Mouse (Mus musculus) liver, embryonic 12.5 days (tissue): Measurements from ENCODE around the gene Pax7. TPM values are rescaled to one million over a fixed set of nuclear protein-coding genes. Genes with fewer than 3 reads are reported as not detected.
A peak's percentile ranks its signal among the peaks of the same experiment; 100 is the strongest.

ENCODE experiments used
- ATAC-seq: fragments of 200-750 bp; cut with Nextera tagmentation; 2 replicates; pipeline ENCODE4 v1.8.0; 2017; ENCODE audit warnings: moderate number of reproducible peaks, mild to moderate bottlenecking, moderate library complexity
- H3K27ac ChIP-seq: fragments of 300-500 bp; sonication (generic); 2 replicates; pipeline ENCODE4 v1.5.1; 2016; ENCODE audit warnings: mild to moderate bottlenecking
- H3K27me3 ChIP-seq: fragments of 300-500 bp; sonication (generic); replicated peaks from 2 replicates; pipeline ENCODE4 v1.6.1; 2016; ENCODE audit warnings: mild to moderate bottlenecking, moderate library complexity
- H3K36me3 ChIP-seq: fragments of 300-500 bp; sonication (generic); 2 replicates; pipeline ENCODE4 v1.6.1; 2016; ENCODE audit warnings: mild to moderate bottlenecking, moderate library complexity
- H3K4me1 ChIP-seq: fragments of 300-500 bp; sonication (generic); 2 replicates; pipeline ENCODE4 v1.6.1; 2016
- H3K4me2 ChIP-seq: fragments of 300-500 bp; sonication (generic); 2 replicates; pipeline ENCODE4 v1.6.1; 2016; ENCODE audit warnings: mild to moderate bottlenecking, moderate library complexity
- H3K4me3 ChIP-seq: fragments of 300-500 bp; sonication (generic); 2 replicates; pipeline ENCODE4 v1.5.1; 2016; ENCODE audit warnings: mild to moderate bottlenecking, moderate library complexity
- H3K9ac ChIP-seq: fragments of 300-500 bp; sonication (generic); 2 replicates; pipeline ENCODE4 v1.6.1; 2016; ENCODE audit warnings: mild to moderate bottlenecking, moderate library complexity
- H3K9me3 ChIP-seq: fragments of 300-500 bp; sonication (generic); replicated peaks from 2 replicates; pipeline ENCODE4 v1.6.1; 2016; ENCODE audit warnings: mild to moderate bottlenecking, moderate library complexity
- WGBS: fragments of 180-500 bp; shearing (Covaris S2); methylation state at CpG from one replicate; pipeline ENCODE4 v1.1.7; 2016; ENCODE audit not compliant: insufficient replicate concordance; 5-methylcytosine and 5-hydroxymethylcytosine counted together
- polyA plus RNA-seq: library from polyadenylated mRNA; unstranded; fragments of >200 nt; fragmentation: Nextera tagmentation; extraction: Ambion mirVana; gene quantifications from 2 replicates; pipeline ENCODE4 v1.2.1, GENCODE M21; 2016

Gene Pax7
- polyA plus RNA-seq, 1 experiment from 2014 or later = not detected

DNA sequence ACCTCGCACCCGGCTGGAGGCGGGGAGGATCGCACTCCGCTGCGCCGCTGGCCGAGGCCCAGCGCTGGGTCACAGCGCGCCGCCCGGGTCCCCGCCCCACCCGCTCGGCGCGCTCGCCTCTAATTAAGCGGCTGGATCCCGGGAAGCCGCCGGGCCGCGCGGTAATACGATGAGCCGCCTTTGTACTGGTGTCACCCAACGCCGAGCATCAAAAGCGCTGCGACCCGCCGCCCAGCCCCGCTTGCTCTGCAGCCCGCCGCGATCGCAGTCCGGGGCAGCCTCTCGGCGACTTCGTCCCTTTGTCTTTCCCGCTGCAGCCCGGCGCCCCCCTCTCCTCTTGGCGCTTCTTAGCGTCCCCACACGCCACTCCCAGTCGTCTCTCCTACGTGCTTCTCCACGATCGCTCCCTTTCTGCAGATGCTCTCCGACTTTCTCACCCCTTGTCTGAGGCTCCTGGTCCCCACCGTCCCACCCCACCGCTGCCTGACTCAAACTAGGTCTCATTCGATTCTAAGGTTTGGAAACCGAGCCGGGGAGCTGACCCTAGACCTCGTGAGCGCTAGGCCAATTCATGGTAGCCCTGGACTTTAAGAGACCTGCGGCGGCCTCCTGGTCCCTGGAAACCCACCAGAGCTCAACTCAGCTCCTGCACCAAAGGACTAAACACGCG is 11.7 kb downstream of the Pax7 start:
- no peak overlapping the region for H3K9ac ChIP-seq
- WGBS = 1% methylated on average over 65 of the region's 65 CpGs
- H3K9me3 ChIP-seq = no peaks in the 10 kb centered on the region
- H3K27me3 ChIP-seq = peaks cover 100% of the 10 kb centered on the region
- no peak overlapping the region for H3K27ac ChIP-seq
- 0 out of 2 replicates have a peak overlapping the region, but pooled peaks have one; percentile 8 for H3K4me2 ChIP-seq
- no peak for ATAC-seq
- no peak overlapping the region for H3K4me3 ChIP-seq
- H3K36me3 ChIP-seq = no peaks in the 10 kb centered on the region
- no peaks in the 10 kb centered on the region for H3K4me1 ChIP-seq

DNA sequence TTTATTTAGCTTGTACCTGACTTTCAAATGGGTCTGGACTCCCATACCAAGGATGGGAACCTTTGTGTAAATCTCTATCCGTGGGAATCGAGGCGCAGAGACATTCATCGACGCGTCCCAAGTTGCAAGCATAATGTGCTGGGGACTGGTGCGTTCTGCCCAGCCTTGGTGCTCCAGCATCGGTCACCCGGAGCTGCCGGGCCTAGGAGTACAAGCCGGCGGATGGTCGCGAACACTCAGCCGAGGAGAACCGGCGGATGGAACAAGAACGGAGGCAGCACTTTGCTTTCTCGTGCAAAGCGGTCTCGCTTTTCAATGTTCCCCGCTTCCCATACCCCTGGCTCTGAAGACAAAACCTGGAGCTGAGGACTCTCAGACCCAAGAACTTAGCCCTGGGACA is 12.3 kb downstream of the Pax7 start:
- 3% methylated on average over 22 of the region's 22 CpGs for WGBS
- Histone ChIP-seq H3K4me1 (no peaks in the 10 kb centered on the region), H3K27me3 (peaks cover 100% of the 10 kb centered on the region), H3K27ac (no peak overlapping the region), H3K9ac (no peak overlapping the region), H3K36me3 (no peaks in the 10 kb centered on the region), H3K9me3 (no peaks in the 10 kb centered on the region), H3K4me3 (no peak overlapping the region), H3K4me2 (0 out of 2 replicates have a peak overlapping the region, but pooled peaks have one; percentile 8)
- ATAC-seq = no peak

DNA sequence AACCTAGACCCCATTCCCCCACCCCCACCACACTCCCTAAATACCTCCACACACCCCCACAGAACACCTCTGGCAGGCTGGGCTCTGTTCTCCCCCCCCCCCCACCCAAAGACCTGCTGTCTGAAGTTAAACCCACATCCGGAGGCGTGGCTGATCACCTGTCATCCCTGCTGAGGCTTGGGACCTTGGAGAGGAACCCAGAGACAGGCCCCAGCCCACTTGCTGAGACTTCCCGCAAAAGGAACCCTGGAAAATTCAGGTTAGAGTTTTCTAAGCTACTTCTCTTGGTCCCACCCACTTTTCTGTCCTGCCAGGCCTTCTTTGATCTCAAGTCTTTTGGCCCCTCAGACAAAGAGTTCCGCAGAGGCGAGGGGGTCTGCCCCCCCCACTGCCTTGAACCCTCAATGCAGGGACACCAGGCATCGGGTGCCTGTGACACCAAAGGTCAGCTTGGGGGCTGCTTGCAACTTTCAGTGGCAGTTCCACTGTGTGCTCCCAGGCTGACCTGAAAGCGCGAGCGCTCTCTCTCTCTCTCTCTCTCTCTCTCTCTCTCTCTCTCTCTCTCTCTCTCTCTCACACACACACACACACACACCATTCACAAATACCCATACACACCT is 13.8 kb downstream of the Pax7 start:
- no peak overlapping the region for H3K9ac ChIP-seq
- H3K36me3 ChIP-seq = no peaks in the 10 kb centered on the region
- no peak for ATAC-seq
- H3K4me2 ChIP-seq = no peak overlapping the region
- no peak overlapping the region for H3K27ac ChIP-seq
- no peak overlapping the region for H3K4me3 ChIP-seq
- no peaks in the 10 kb centered on the region for H3K4me1 ChIP-seq
- WGBS = 7% methylated on average over 9 of the region's 9 CpGs
- H3K27me3 ChIP-seq = peaks cover 98% of the 10 kb centered on the region
- H3K9me3 ChIP-seq = no peaks in the 10 kb centered on the region

DNA sequence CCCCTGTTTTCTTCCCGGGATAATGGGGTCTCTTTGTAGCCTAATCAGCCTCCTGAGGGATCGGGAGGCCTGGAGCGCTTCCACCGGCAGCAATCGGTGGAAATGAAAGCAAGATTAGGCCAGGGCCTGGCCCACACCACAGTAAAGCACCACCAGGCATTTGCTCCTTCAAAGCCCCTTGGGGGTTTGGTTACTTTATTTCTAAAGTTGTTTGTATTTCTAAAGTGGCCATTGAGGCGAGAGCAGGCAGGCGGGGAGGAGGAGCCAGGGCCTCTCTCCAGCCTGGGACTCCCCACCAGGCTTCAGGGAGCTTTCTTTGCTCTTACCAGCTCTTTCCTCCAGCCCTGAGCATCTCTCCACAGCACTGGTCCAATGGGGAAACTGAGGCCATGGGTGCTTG is 15.2 kb downstream of the Pax7 start:
- 5% methylated on average over 7 of the region's 7 CpGs for WGBS
- Histone ChIP-seq H3K9me3 (no peaks in the 10 kb centered on the region), H3K36me3 (no peaks in the 10 kb centered on the region), H3K27ac (no peak overlapping the region), H3K4me1 (no peaks in the 10 kb centered on the region), H3K4me2 (no peak overlapping the region), H3K27me3 (peaks cover 98% of the 10 kb centered on the region), H3K4me3 (no peak overlapping the region), H3K9ac (no peak overlapping the region)
- no peak for ATAC-seq

DNA sequence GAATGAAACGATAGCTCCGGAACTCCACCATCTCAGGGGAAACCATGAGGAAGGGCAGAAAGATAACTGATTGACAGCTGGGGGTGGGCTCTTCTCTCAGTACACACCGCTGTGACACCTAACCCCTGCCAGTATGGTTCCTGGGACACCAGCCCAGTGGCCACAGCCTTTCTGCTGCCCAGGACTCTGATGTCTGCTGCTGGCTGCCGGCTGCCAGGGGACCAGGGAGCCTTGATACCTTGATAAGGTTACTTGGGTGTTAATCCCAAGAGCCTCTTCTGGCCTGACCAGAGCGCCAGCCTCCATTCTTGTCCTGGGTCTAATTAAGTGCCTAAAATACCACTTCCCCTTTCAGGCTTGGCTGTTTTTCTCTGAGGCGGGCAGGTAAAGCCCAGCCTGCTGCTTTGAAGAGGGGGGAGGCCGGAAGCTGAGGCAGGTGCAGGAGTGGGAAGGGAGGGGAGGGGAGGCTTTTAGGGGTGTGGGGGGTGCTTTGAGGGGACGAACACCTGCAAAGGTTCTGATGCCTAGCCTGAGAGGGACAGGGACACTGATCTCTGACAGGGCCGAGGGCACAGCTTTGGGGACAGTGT is 19.9 kb downstream of the Pax7 start:
- Histone ChIP-seq H3K9me3 (no peaks in the 10 kb centered on the region), H3K27me3 (peaks cover 98% of the 10 kb centered on the region), H3K27ac (no peak overlapping the region), H3K9ac (no peak overlapping the region), H3K4me3 (no peak overlapping the region), H3K4me2 (no peak overlapping the region), H3K36me3 (no peaks in the 10 kb centered on the region), H3K4me1 (no peaks in the 10 kb centered on the region)
- 10% methylated on average over 9 of the region's 9 CpGs for WGBS
- no peak for ATAC-seq

DNA sequence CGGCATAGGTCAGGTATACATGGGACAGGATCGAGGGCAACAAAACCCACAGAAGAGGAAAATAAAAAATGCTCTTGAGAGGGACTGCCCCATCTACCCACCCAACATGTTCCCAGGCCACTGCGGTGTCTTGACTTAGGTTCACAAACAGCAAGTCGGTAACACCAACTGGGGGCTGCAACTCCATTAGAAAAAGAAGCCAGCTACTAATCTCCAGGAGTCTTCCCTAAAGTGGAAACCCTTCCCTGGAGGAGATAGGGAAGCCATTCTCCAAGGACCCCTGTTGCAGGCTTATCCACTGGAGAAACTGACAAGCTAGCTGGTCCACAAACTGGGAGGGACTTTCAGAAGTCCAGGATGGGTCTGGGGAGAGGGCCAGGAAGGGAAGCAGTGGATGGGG is 21.4 kb downstream of the Pax7 start:
- peaks cover 95% of the 10 kb centered on the region for H3K27me3 ChIP-seq
- no peak overlapping the region for H3K4me3 ChIP-seq
- 36% methylated on average over 4 of the region's 4 CpGs for WGBS
- H3K9ac ChIP-seq = no peak overlapping the region
- no peak for ATAC-seq
- H3K4me2 ChIP-seq = no peak overlapping the region
- no peak overlapping the region for H3K27ac ChIP-seq
- no peaks in the 10 kb centered on the region for H3K4me1 ChIP-seq
- H3K36me3 ChIP-seq = no peaks in the 10 kb centered on the region
- no peaks in the 10 kb centered on the region for H3K9me3 ChIP-seq

DNA sequence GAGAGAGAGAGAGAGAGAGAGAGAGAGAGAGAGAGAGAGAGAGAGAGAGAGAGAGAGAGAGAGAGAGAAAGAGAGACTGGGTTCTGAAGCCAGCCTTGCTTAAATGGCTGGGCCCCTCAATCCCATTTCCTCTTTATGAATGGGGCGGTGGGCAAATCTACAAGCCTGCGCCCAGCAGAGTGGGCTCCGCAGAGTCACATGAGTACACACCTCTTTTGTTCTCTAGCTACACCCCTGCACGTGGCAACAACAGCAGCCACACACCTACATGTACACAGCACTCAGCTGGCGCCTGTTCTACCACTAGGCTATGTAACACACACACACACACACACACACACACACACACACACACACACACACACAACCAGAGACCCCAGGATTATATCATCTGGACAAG is 21.9 kb downstream of the Pax7 start:
- no peak overlapping the region for H3K27ac ChIP-seq
- H3K36me3 ChIP-seq = no peaks in the 10 kb centered on the region
- no peak overlapping the region for H3K9ac ChIP-seq
- 17% methylated on average over 2 of the region's 5 CpGs for WGBS
- H3K4me1 ChIP-seq = no peaks in the 10 kb centered on the region
- H3K4me3 ChIP-seq = no peak overlapping the region
- no peaks in the 10 kb centered on the region for H3K9me3 ChIP-seq
- ATAC-seq = no peak
- H3K4me2 ChIP-seq = no peak overlapping the region
- peaks cover 95% of the 10 kb centered on the region for H3K27me3 ChIP-seq

DNA sequence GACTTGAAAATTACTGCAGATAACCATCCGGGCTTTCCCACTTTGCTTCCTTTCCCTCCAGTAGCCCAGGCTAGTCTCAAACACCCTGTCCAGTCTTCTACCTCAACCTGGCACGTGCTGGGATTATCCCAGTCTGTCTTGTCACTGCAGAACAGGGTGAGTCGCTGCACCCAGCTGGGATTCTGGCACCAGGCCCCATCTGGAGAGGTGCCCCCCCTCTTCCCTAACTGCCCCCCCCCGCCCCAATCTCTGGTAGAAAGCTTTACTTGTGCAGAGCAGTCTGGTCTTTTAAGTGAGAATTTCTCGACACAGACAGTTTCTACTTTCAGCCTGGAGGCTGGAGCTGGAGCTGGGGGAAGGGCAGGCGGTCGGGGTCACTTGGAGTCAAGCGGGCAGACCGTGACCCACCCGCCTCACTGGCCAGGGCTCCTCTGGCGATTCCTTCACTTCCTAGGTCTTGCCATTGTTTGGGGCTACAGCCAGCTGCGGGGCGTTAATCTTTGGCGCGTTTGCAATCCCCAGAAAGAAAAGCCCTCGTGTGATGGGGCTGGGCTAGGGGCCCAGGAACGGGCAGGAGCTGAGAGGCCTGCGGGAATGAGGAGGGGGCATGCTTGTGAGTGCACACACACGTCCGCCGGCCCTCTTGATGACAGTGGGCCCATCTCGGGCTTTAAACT is 22.4 kb downstream of the Pax7 start:
- no peak overlapping the region for H3K9ac ChIP-seq
- no peak overlapping the region for H3K4me3 ChIP-seq
- H3K27ac ChIP-seq = no peak overlapping the region
- no peak overlapping the region for H3K4me2 ChIP-seq
- H3K4me1 ChIP-seq = no peaks in the 10 kb centered on the region
- ATAC-seq = no peak
- no peaks in the 10 kb centered on the region for H3K36me3 ChIP-seq
- WGBS = 7% methylated on average over 22 of the region's 22 CpGs
- H3K9me3 ChIP-seq = no peaks in the 10 kb centered on the region
- peaks cover 95% of the 10 kb centered on the region for H3K27me3 ChIP-seq

DNA sequence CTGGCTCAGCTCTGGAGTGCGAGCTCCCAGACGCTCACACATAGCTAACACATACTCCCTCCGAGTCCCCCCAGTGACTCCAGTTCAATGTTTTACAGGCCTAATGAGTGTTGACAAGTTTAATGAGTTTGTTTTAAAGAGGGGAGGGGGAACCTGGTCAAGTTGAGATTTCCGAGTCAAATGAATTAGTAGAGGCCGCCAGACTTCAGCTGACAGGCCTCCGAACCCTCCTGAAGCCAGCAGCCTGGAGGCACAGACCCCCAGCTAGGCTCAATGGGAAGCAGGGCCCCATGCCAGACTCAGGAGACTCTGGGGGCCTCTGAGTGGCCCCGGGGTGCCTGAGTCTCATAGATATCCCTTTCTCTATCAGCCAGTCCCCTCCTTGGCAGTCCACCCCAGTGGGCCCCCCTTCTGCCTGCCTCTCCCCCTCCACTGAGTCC is 23.9 kb downstream of the Pax7 start:
- peaks cover 96% of the 10 kb centered on the region for H3K27me3 ChIP-seq
- H3K36me3 ChIP-seq = no peaks in the 10 kb centered on the region
- H3K4me3 ChIP-seq = no peak overlapping the region
- H3K4me1 ChIP-seq = no peaks in the 10 kb centered on the region
- WGBS = 29% methylated on average over 7 of the region's 7 CpGs
- no peak overlapping the region for H3K9ac ChIP-seq
- no peak for ATAC-seq
- no peak overlapping the region for H3K27ac ChIP-seq
- H3K4me2 ChIP-seq = no peak overlapping the region
- H3K9me3 ChIP-seq = no peaks in the 10 kb centered on the region

DNA sequence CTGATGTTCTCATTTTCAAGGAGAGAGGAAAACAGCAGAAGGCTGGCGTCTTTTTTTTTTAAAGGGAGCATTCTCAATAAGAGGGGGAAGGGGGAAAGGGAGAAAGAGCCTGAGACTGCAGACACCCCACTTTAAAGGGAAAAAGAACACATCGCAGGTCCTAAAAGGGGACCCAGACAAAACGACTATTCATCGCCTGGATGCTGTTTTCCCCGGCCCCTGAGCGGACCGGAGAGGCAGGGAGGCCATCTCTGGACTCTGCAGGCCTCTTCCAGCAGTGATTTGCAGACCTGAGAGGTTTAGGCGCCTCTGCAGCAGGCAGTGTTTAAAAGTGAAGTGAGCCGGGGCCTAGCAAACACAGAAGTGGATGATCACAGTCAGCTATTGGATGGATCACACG is 25.5 kb downstream of the Pax7 start:
- ATAC-seq = no peak
- Histone ChIP-seq H3K9me3 (no peaks in the 10 kb centered on the region), H3K27ac (no peak overlapping the region), H3K4me1 (no peaks in the 10 kb centered on the region), H3K36me3 (no peaks in the 10 kb centered on the region), H3K9ac (no peak overlapping the region), H3K4me2 (no peak overlapping the region), H3K27me3 (peaks cover 91% of the 10 kb centered on the region), H3K4me3 (no peak overlapping the region)
- WGBS = 24% methylated on average over 10 of the region's 10 CpGs

DNA sequence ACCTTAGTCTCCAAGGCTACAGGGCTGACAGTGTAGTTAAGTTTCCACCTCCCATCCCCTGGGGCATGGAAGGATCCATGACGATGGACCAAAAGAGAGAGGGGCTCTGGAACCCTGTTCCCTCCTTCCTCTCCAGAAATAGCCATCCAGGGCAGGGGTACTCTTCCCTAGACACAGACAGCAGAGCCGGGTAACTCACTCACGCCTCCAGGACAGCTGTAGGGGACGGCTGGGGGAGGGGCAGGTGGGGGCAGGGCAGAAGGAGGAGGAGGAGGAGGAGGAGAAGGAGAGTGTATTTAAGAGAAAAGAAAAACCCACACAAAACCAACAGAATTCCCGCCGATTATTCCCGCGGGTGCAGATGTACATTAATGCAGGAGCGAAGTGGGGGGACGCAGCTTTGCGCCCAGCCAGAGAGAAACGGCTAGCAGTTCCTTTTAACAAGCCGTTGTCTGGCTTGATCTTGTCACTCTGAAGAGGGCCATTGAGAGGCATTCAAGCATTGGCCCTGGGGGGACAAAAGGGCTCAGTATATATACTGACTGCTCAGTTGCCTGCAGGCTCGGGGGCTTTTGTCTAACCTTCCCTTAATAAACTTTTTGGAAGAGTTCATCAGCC is 26.0 kb downstream of the Pax7 start:
- H3K9ac ChIP-seq = no peak overlapping the region
- H3K27ac ChIP-seq = no peak overlapping the region
- peaks cover 91% of the 10 kb centered on the region for H3K27me3 ChIP-seq
- no peaks in the 10 kb centered on the region for H3K4me1 ChIP-seq
- no peaks in the 10 kb centered on the region for H3K36me3 ChIP-seq
- no peak for ATAC-seq
- H3K4me3 ChIP-seq = no peak overlapping the region
- no peaks in the 10 kb centered on the region for H3K9me3 ChIP-seq
- no peak overlapping the region for H3K4me2 ChIP-seq
- 17% methylated on average over 14 of the region's 14 CpGs for WGBS

DNA sequence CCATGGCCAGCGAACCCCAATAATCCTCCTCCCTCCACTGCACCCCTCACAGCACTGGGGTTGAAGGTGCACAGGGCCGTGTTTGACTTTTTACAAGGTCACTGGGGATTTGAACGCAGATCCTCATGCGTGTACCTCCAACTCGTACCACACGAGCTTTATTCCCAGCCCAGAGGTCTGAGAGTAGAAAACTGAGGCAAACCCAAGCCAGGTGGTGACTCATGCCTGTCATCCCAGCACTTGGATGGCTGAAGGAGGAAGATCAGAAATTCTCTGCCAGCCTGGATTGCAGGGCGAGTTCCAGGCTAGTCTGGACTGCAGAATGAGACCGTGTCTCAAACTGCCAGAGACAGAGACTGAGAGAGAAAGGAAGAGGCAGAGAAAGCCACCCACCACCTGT is 28.4 kb downstream of the Pax7 start:
- no peak for ATAC-seq
- H3K27me3 ChIP-seq = peaks cover 89% of the 10 kb centered on the region
- no peaks in the 10 kb centered on the region for H3K4me1 ChIP-seq
- no peaks in the 10 kb centered on the region for H3K36me3 ChIP-seq
- no peak overlapping the region for H3K4me2 ChIP-seq
- H3K9me3 ChIP-seq = no peaks in the 10 kb centered on the region
- H3K27ac ChIP-seq = no peak overlapping the region
- 58% methylated on average over 8 of the region's 8 CpGs for WGBS
- no peak overlapping the region for H3K9ac ChIP-seq
- no peak overlapping the region for H3K4me3 ChIP-seq
